In genomic region chr3:109273074-109273801, GRCm38 (mm10) we compare ENCODE assay signal across 8 mouse cellular contexts.
DNase-seq lines count a peak whose midpoint lies in the region; ATAC-seq and TF ChIP-seq lines count a peak whose summit lies in the region.

No protein-coding gene starts in this region.

- peak; percentile 74 for ATAC-seq in forebrain, postnatal 0 days
- ATAC-seq in lung, postnatal 0 days, result peak; percentile 82

- no peaks in the 10 kb centered on the region for H3K9me3 ChIP-seq in forebrain, postnatal 0 days (ENCODE audit: low read length)
- H3K9me3 ChIP-seq in lung, postnatal 0 days (ENCODE audit: low read length), result no peaks in the 10 kb centered on the region

- peak; percentile 66 to 91 for DNase-seq in adrenal gland, adult (ENCODE audit: inconsistent age in 2 of 2, low spot score in 1 of 2)
- no peak for DNase-seq in adrenal gland, postnatal 4 days (ENCODE audit: low spot score in 2 of 2)
- peak; percentile 58 for DNase-seq in 3134 (ENCODE audit: extremely low read depth, insufficient read length, low spot score)
- peak; percentile 17 for DNase-seq in forebrain, postnatal 0 days
- peak; percentile 83 for DNase-seq in lung, postnatal 0 days (ENCODE audit: low spot score)
- no peak for DNase-seq in cerebellum, postnatal 4 days (ENCODE audit: low spot score in 2 of 2)
- DNase-seq in spleen, postnatal 10 days (ENCODE audit: low spot score in 2 of 2), result no peak
- no peak for DNase-seq in thymus, adult 18-20 months

- no peak overlapping the region for H3K4me3 ChIP-seq in forebrain, postnatal 0 days (ENCODE audit: low read depth, low read length)
- H3K4me3 ChIP-seq in lung, postnatal 0 days (ENCODE audit: low read depth, low read length), result no peak overlapping the region

- no peak overlapping the region for H3K27ac ChIP-seq in forebrain, postnatal 0 days (ENCODE audit: low read depth, low read length)
- no peak overlapping the region for H3K27ac ChIP-seq in lung, postnatal 0 days (ENCODE audit: low read length)

- TF ChIP-seq CTCF in forebrain, postnatal 0 days (IDR thresholded peaks at IDR 0.05; ENCODE audit: low read depth), result no peak
- no peak for TF ChIP-seq CTCF in lung, postnatal 0 days (IDR thresholded peaks at IDR 0.05)

- H3K9ac ChIP-seq in forebrain, postnatal 0 days, result no peak overlapping the region
- no peak overlapping the region for H3K9ac ChIP-seq in lung, postnatal 0 days (replicated peaks; ENCODE audit: low read depth)

- H3K4me2 ChIP-seq in forebrain, postnatal 0 days (ENCODE audit: low read depth), result no peak overlapping the region
- H3K4me2 ChIP-seq in lung, postnatal 0 days (replicated peaks; ENCODE audit: low read depth, low read length), result no peak overlapping the region

- 43% methylated on average over 5 of the region's 5 CpGs for WGBS in forebrain, postnatal 0 days
- 51% methylated on average over 5 of the region's 5 CpGs for WGBS in lung, postnatal 0 days

- TF ChIP-seq EP300 in lung, postnatal 0 days (IDR thresholded peaks at IDR 0.05), result no peak

- H3K4me1 ChIP-seq in forebrain, postnatal 0 days (ENCODE audit: insufficient read depth), result no peaks in the 10 kb centered on the region
- H3K4me1 ChIP-seq in lung, postnatal 0 days (ENCODE audit: insufficient read depth, low read depth, low read length), result no peaks in the 10 kb centered on the region

- no peaks in the 10 kb centered on the region for H3K27me3 ChIP-seq in forebrain, postnatal 0 days (ENCODE audit: insufficient read depth, low read length)
- no peaks in the 10 kb centered on the region for H3K27me3 ChIP-seq in lung, postnatal 0 days (replicated peaks; ENCODE audit: insufficient read depth, low read length)

- no peaks in the 10 kb centered on the region for H3K36me3 ChIP-seq in forebrain, postnatal 0 days (ENCODE audit: insufficient read depth)
- H3K36me3 ChIP-seq in lung, postnatal 0 days (ENCODE audit: insufficient read depth, low read length), result no peaks in the 10 kb centered on the region

Comparison
In these comparisons a context has a peak if more than half of its experiments do, and no peak if none do; other contexts are left out.
1. DNase-seq: peak in adrenal gland, adult (2 of 2), 3134 (single experiment), forebrain, postnatal 0 days (single experiment) and lung, postnatal 0 days (single experiment); none in adrenal gland, postnatal 4 days (0 of 2), cerebellum, postnatal 4 days (0 of 2), spleen, postnatal 10 days (0 of 2) and thymus, adult 18-20 months (0 of 2).